Mouse (Mus musculus) frontal cortex, postnatal 10 days (tissue): ENCODE measurements around the gene Olfr463.

Experiments
- DNase-seq, 2 experiments: peaks; one replicate each; pipeline ENCODE4 v3.0.0; 2022; ENCODE audit warnings: low spot score in 2 of 2, mixed read lengths in 1 of 2

The Olfr463 gene

DNA sequence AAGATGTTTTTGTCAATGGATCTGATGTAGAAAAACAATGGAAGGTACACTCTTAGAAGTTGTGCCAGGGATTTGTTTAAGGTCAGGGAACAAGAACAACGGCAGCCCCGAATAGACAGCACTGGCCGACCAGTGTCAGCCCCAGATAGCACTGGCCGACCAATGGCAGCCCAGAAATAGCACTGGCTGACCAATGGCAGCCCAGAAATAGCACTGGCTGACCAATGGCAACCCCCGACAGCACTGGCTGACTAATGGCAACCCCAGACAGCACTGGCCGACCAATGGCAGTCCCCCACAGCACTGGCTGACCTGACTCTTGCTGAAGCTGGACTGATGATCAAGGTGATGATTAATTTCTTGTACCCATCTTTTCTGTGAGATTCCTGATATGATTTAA lies 49.3 kb downstream of the Olfr463 start:
- no peak for DNase-seq

DNA sequence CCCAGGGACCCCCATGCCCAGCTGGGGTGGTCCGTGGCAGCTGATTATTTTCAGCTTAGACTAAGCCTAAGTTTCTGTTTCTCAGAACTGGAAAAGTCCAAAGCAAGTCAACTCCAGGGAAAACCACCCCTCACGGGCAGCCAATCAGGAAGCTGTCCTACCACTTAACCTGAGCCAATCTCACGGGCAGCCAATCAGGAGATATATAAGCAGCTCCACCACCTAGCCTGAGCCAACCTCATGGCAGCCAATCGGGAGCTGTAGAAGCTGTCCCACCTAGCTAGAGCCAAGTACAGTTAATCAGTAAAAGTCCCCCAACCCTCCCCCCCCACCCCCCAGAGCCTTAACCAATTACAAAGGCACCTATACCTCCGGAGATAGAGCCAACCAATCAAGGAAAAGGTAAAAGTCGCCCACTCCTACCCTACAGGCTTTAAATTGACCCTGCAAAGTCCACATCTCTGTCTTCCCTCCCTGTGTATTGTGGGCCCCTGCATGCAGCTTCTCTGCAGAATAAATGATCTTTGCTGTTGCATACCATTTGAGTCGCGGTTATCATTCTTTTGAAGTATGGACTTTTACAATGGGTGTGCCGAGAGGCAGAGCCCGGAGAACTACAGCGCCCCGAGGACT lies 50.1 kb downstream of the Olfr463 start:
- DNase-seq: no peak
